Mouse (Mus musculus): ENCODE data around the gene Snx29. TPM values are rescaled to one million over a fixed set of nuclear protein-coding genes. Genes with fewer than 3 reads are reported as not detected.

Gene Snx29
- polyA plus RNA-seq, 1 experiment from 2014 or later = 14.3 TPM

DNA sequence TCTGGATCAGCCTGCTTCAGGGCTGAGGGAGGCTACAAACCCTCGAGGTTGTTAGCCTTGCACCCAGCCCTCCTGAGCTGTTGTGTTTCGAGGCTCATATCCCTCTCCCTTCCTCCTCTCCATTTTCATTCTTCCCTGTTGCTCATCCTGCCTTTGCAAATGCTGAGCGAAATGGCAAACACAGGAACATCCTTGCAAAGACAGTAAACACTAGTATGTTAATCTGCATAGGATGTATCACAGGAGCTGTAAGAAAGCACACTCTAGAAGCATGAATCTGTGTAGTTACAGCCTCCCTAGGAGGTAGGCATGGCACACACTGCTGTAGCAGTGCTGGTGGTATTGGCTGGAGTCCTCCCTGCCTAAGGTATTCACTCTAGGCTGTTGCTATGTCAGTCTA is 420.3 kb downstream of the Snx29 start:
- no peak for ATAC-seq (ENCODE audit: low FRiP score)
- WGBS = 72% methylated on average over 3 of the region's 3 CpGs

GRCm38 (mm10) chr16:11743724-11744123 is 421.0 kb downstream of the Snx29 start:
- ATAC-seq (ENCODE audit: low FRiP score) (no peak), DNase-seq (ENCODE audit: low spot score) (no peak)
- Histone ChIP-seq H3K27me3 (ENCODE audit: control insufficient read depth, insufficient read depth, low read length) (no peaks in the 10 kb centered on the region), H3K4me2 (replicated peaks) (no peak overlapping the region), H3K36me3 (replicated peaks; ENCODE audit: control insufficient read depth, insufficient read depth) (no peaks in the 10 kb centered on the region), H3K9ac (no peak overlapping the region), H3K27ac (no peak overlapping the region), H3K4me3 (replicated peaks; ENCODE audit: low read length) (no peak overlapping the region), H3K4me1 (replicated peaks; ENCODE audit: control insufficient read depth, insufficient read depth, low read length) (no peaks in the 10 kb centered on the region), H3K9me3 (ENCODE audit: control insufficient read depth, low read length) (no peaks in the 10 kb centered on the region)
- WGBS = 83% methylated on average over 4 of the region's 4 CpGs

More for the DNA sequence above, 420.3 kb downstream of the Snx29 start:
- H3K4me2 ChIP-seq (replicated peaks) = no peak overlapping the region
- no peak overlapping the region for H3K4me3 ChIP-seq (replicated peaks; ENCODE audit: low read length)
- no peaks in the 10 kb centered on the region for H3K4me1 ChIP-seq (replicated peaks; ENCODE audit: control insufficient read depth, insufficient read depth, low read length)
- H3K27ac ChIP-seq = no peak overlapping the region
- H3K36me3 ChIP-seq (replicated peaks; ENCODE audit: control insufficient read depth, insufficient read depth) = no peaks in the 10 kb centered on the region
- H3K9ac ChIP-seq = no peak overlapping the region
- DNase-seq (ENCODE audit: low spot score) = no peak
- H3K9me3 ChIP-seq (ENCODE audit: control insufficient read depth, low read length) = no peaks in the 10 kb centered on the region
- H3K27me3 ChIP-seq (ENCODE audit: control insufficient read depth, insufficient read depth, low read length) = no peaks in the 10 kb centered on the region

GRCm38 (mm10) chr16:11746036-11746435 is 423.3 kb downstream of the Snx29 start:
- H3K9me3 ChIP-seq (ENCODE audit: control insufficient read depth, low read length) = no peaks in the 10 kb centered on the region
- H3K4me2 ChIP-seq (replicated peaks) = no peak overlapping the region
- H3K27me3 ChIP-seq (ENCODE audit: control insufficient read depth, insufficient read depth, low read length) = no peaks in the 10 kb centered on the region
- no peak overlapping the region for H3K4me3 ChIP-seq (replicated peaks; ENCODE audit: low read length)
- ATAC-seq (ENCODE audit: low FRiP score) (no peak), DNase-seq (ENCODE audit: low spot score) (no peak)
- no peak overlapping the region for H3K9ac ChIP-seq
- no peak overlapping the region for H3K27ac ChIP-seq
- no peaks in the 10 kb centered on the region for H3K36me3 ChIP-seq (replicated peaks; ENCODE audit: control insufficient read depth, insufficient read depth)
- no peaks in the 10 kb centered on the region for H3K4me1 ChIP-seq (replicated peaks; ENCODE audit: control insufficient read depth, insufficient read depth, low read length)
- WGBS = 83% methylated on average over 2 of the region's 2 CpGs

- no peak for DNase-seq (ENCODE audit: low spot score)
- 95% methylated on average over 5 of the region's 5 CpGs for WGBS
- Histone ChIP-seq H3K4me1 (replicated peaks; ENCODE audit: control insufficient read depth, insufficient read depth, low read length) (no peaks in the 10 kb centered on the region), H3K9ac (no peak overlapping the region), H3K36me3 (replicated peaks; ENCODE audit: control insufficient read depth, insufficient read depth) (no peaks in the 10 kb centered on the region), H3K4me2 (replicated peaks) (no peak overlapping the region), H3K9me3 (ENCODE audit: control insufficient read depth, low read length) (no peaks in the 10 kb centered on the region), H3K27ac (no peak overlapping the region), H3K4me3 (replicated peaks; ENCODE audit: low read length) (no peak overlapping the region), H3K27me3 (ENCODE audit: control insufficient read depth, insufficient read depth, low read length) (no peaks in the 10 kb centered on the region)
- no peak for ATAC-seq (ENCODE audit: low FRiP score)
Measured at GRCm38 (mm10) chr16:11747867-11748266, 425.2 kb downstream of the Snx29 start.

GRCm38 (mm10) chr16:11749111-11749510 is 426.4 kb downstream of the Snx29 start:
- Histone ChIP-seq H3K36me3 (replicated peaks; ENCODE audit: control insufficient read depth, insufficient read depth) (no peaks in the 10 kb centered on the region), H3K9ac (no peak overlapping the region), H3K27ac (no peak overlapping the region), H3K9me3 (ENCODE audit: control insufficient read depth, low read length) (no peaks in the 10 kb centered on the region), H3K4me2 (replicated peaks) (no peak overlapping the region), H3K4me1 (replicated peaks; ENCODE audit: control insufficient read depth, insufficient read depth, low read length) (no peaks in the 10 kb centered on the region), H3K27me3 (ENCODE audit: control insufficient read depth, insufficient read depth, low read length) (no peaks in the 10 kb centered on the region), H3K4me3 (replicated peaks; ENCODE audit: low read length) (no peak overlapping the region)
- WGBS = 88% methylated on average over 3 of the region's 3 CpGs
- ATAC-seq (ENCODE audit: low FRiP score) = no peak
- no peak for DNase-seq (ENCODE audit: low spot score)

DNA sequence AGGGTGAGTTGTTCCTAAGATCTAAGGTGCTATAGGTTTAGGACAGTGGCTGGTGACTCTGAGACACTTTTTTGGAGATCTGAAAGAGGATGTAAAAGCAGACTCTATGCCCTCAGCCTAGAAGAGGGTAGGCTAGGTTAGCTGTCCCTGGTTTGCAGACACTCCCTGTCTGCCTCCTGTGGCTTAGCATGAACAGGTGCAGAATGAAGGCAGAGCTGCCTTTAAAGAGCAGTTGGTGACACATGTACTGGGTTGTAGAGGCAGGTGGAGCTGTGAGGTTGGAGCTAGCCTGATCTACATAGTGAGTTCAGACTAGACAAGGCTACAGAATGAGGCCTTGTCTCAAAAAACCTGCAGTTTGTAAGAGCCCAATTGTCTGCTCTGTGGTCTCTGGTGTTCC is 427.9 kb downstream of the Snx29 start:
- Histone ChIP-seq H3K4me3 (replicated peaks; ENCODE audit: low read length) (no peak overlapping the region), H3K9ac (no peak overlapping the region), H3K27me3 (ENCODE audit: control insufficient read depth, insufficient read depth, low read length) (no peaks in the 10 kb centered on the region), H3K4me2 (replicated peaks) (no peak overlapping the region), H3K36me3 (replicated peaks; ENCODE audit: control insufficient read depth, insufficient read depth) (no peaks in the 10 kb centered on the region), H3K9me3 (ENCODE audit: control insufficient read depth, low read length) (no peaks in the 10 kb centered on the region), H3K27ac (no peak overlapping the region), H3K4me1 (replicated peaks; ENCODE audit: control insufficient read depth, insufficient read depth, low read length) (no peaks in the 10 kb centered on the region)
- DNase-seq (ENCODE audit: low spot score) (no peak), ATAC-seq (ENCODE audit: low FRiP score) (no peak)

DNA sequence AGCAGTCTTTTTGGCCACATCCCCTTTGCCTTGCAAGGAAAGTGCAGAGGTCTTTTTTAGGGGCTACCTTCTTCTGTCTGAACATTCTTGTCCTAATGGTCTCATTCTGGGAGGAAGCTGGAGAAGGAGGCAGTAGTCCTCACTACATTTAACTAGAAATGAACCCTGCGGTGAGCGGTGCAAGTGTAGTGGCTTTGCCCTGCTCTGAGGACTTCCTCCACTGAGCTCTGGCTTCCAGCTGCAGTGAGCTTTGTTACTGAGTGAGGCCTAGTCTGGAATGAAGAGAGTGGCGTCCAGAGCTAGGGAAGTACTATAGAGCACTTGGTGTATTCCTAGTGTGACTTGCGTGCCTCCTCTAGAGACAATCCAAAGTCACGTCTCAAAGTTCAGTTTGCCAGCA is 429.8 kb downstream of the Snx29 start:
- ATAC-seq (ENCODE audit: low FRiP score) = no peak
- H3K4me2 ChIP-seq (replicated peaks) = no peak overlapping the region
- no peaks in the 10 kb centered on the region for H3K27me3 ChIP-seq (ENCODE audit: control insufficient read depth, insufficient read depth, low read length)
- H3K4me1 ChIP-seq (replicated peaks; ENCODE audit: control insufficient read depth, insufficient read depth, low read length) = no peaks in the 10 kb centered on the region
- H3K9me3 ChIP-seq (ENCODE audit: control insufficient read depth, low read length) = no peaks in the 10 kb centered on the region
- 92% methylated on average over 5 of the region's 5 CpGs for WGBS
- H3K27ac ChIP-seq = no peak overlapping the region
- DNase-seq (ENCODE audit: low spot score) = no peak
- H3K4me3 ChIP-seq (replicated peaks; ENCODE audit: low read length) = no peak overlapping the region
- H3K36me3 ChIP-seq (replicated peaks; ENCODE audit: control insufficient read depth, insufficient read depth) = no peaks in the 10 kb centered on the region
- no peak overlapping the region for H3K9ac ChIP-seq

DNA sequence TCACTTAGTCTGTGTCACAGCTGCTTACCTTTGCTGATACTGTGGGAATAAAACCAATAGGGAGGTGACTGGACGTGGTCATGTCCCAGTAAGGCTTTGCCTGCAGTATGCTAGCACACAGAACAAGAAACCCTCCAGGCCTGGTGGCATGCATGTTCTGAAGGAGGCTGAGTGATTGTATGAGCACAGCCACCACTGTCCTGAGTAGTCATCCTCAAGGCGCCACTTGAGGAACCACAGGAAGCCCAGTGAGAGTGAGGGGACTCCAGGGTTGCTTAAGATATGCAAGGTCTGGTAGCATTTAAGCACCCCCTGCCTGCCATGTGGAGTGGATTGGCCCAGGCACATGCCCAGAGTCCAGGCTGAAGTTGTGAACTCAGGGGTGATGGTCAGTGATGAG is 430.8 kb downstream of the Snx29 start:
- no peaks in the 10 kb centered on the region for H3K36me3 ChIP-seq (replicated peaks; ENCODE audit: control insufficient read depth, insufficient read depth)
- no peak overlapping the region for H3K9ac ChIP-seq
- WGBS = 84% methylated on average over 2 of the region's 2 CpGs
- DNase-seq (ENCODE audit: low spot score) = no peak
- H3K27ac ChIP-seq = no peak overlapping the region
- no peaks in the 10 kb centered on the region for H3K9me3 ChIP-seq (ENCODE audit: control insufficient read depth, low read length)
- H3K4me3 ChIP-seq (replicated peaks; ENCODE audit: low read length) = no peak overlapping the region
- no peaks in the 10 kb centered on the region for H3K4me1 ChIP-seq (replicated peaks; ENCODE audit: control insufficient read depth, insufficient read depth, low read length)
- no peak overlapping the region for H3K4me2 ChIP-seq (replicated peaks)
- ATAC-seq (ENCODE audit: low FRiP score) = no peak
- H3K27me3 ChIP-seq (ENCODE audit: control insufficient read depth, insufficient read depth, low read length) = no peaks in the 10 kb centered on the region

DNA sequence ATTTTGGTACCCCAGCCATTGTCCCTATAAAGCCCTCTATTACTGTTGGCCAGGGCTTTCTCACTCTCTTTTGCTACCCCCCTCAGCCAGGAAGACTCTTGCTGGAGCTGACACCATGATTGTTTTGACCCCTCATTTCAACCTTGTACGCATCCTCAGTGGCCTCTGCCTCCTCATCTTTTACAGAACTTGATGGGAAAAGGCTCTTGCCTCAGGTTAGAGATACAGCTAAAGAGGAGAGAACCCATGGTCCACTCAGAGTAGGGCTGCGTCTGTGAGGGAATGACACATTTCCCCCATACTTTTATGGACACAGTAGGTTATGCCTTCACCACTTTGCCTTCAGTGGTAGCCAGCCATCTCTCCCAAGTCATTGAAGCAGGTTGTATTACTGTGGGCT is 431.4 kb downstream of the Snx29 start:
- Histone ChIP-seq H3K27me3 (ENCODE audit: control insufficient read depth, insufficient read depth, low read length) (no peaks in the 10 kb centered on the region), H3K4me1 (replicated peaks; ENCODE audit: control insufficient read depth, insufficient read depth, low read length) (no peaks in the 10 kb centered on the region), H3K9ac (no peak overlapping the region), H3K27ac (no peak overlapping the region), H3K9me3 (ENCODE audit: control insufficient read depth, low read length) (no peaks in the 10 kb centered on the region), H3K4me2 (replicated peaks) (no peak overlapping the region), H3K36me3 (replicated peaks; ENCODE audit: control insufficient read depth, insufficient read depth) (no peaks in the 10 kb centered on the region), H3K4me3 (replicated peaks; ENCODE audit: low read length) (no peak overlapping the region)
- no peak for DNase-seq (ENCODE audit: low spot score)
- WGBS = 97% methylated on average over 2 of the region's 2 CpGs
- ATAC-seq (ENCODE audit: low FRiP score) = no peak

DNA sequence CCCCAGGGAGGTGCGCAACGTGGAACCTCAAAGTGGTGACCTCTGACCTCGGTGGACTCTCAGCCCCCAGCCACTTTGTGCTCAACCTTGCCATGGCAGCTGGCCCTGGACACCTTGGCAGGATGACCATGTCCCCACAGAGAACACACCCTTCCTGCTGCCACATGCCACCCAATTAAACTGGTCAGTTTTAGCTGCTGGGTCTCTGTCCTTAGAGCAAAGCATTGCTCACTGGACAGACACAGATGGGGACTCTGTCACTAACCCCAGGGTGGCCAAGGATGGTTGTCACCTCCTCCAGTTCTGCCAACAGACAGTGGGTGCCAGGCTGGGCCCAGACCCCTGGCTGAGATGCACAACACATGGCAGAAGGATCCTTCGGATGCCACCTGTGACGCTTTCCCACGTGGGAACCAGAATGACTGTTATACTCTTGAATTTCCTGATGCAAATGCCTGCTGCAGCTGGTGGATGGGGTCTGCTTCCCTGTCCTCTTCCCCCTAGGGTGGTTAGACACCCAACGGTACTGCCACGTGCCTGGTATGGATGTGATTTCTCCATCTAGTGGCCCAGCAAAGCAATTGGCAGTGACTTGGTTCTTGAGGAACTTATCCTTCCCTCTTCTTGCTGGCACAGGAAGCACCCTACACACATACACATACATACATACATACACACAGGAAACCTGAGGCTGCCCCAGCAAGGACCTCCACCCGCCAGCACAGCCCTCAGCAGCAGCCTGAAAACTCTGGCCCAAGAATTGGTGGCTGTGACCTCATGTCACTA is 432.8 kb downstream of the Snx29 start:
- Histone ChIP-seq H3K36me3 (replicated peaks; ENCODE audit: control insufficient read depth, insufficient read depth) (no peaks in the 10 kb centered on the region), H3K4me1 (replicated peaks; ENCODE audit: control insufficient read depth, insufficient read depth, low read length) (no peaks in the 10 kb centered on the region), H3K9ac (no peak overlapping the region), H3K27me3 (ENCODE audit: control insufficient read depth, insufficient read depth, low read length) (no peaks in the 10 kb centered on the region), H3K27ac (no peak overlapping the region), H3K4me3 (replicated peaks; ENCODE audit: low read length) (no peak overlapping the region), H3K9me3 (ENCODE audit: control insufficient read depth, low read length) (no peaks in the 10 kb centered on the region), H3K4me2 (replicated peaks) (no peak overlapping the region)
- no peak for DNase-seq (ENCODE audit: low spot score)
- WGBS = 82% methylated on average over 9 of the region's 9 CpGs
- no peak for ATAC-seq (ENCODE audit: low FRiP score)
